Mouse (Mus musculus) liver, embryonic 14.5 days (tissue): ENCODE results near the gene Arhgap9.

ENCODE experiments used
- CTCF ChIP-seq: IDR thresholded peaks from 2 replicates; pipeline ENCODE4 v1.5.1; 2016; ENCODE audit warnings: antibody characterized with exemption, low read depth, control low read depth
- EP300 ChIP-seq: IDR thresholded peaks from 2 replicates; pipeline ENCODE4 v1.6.1; 2016; ENCODE audit warnings: antibody characterized with exemption, low read depth

GRCm38 (mm10) chr10:127353909-127354895 lies 32.4 kb downstream of the Arhgap9 start, which contains the start of gene Inhbe:
- TF ChIP-seq CTCF = peak; percentile 58
- TF ChIP-seq EP300 = no peak
